Mouse (Mus musculus) kidney, embryonic 16.5 days (tissue): ENCODE results near the gene Pcsk6. TPM values are rescaled to one million over a fixed set of nuclear protein-coding genes. Genes with fewer than 3 reads are reported as not detected.

Experiments
- ATAC-seq: fragments of 200-750 bp; cut with Nextera tagmentation; 2 replicates; pipeline ENCODE4 v1.8.0; 2017; ENCODE audit warnings: moderate TSS enrichment; ENCODE audit not compliant: low FRiP score, low TSS enrichment
- H3K27ac ChIP-seq: fragments of 300-500 bp; sonication (generic); 2 replicates; pipeline ENCODE4 v1.5.1; 2014; ENCODE audit warnings: low read length
- H3K27me3 ChIP-seq: fragments of 300-500 bp; sonication (generic); 2 replicates; pipeline ENCODE4 v1.6.1; 2014; ENCODE audit warnings: low read length, control low read depth, mixed read lengths; ENCODE audit not compliant: insufficient read depth
- H3K36me3 ChIP-seq: fragments of 300-500 bp; sonication (generic); 2 replicates; pipeline ENCODE4 v1.6.1; 2014; ENCODE audit warnings: low read length, control low read depth, mixed read lengths; ENCODE audit not compliant: insufficient read depth
- H3K4me1 ChIP-seq: fragments of 300-500 bp; sonication (generic); 2 replicates; pipeline ENCODE4 v1.6.1; 2014; ENCODE audit warnings: low read length, control low read depth, mixed read lengths; ENCODE audit not compliant: insufficient read depth
- H3K4me2 ChIP-seq: fragments of 300-500 bp; sonication (generic); replicated peaks from 2 replicates; pipeline ENCODE4 v1.6.1; 2014; ENCODE audit warnings: low read depth, low read length
- H3K4me3 ChIP-seq: fragments of 300-500 bp; sonication (generic); 2 replicates; pipeline ENCODE4 v1.5.1; 2014; ENCODE audit warnings: mild to moderate bottlenecking, low read length
- H3K9ac ChIP-seq: fragments of 300-500 bp; sonication (generic); replicated peaks from 2 replicates; pipeline ENCODE4 v1.6.1; 2014; ENCODE audit warnings: low read length
- H3K9me3 ChIP-seq: fragments of 300-500 bp; sonication (generic); 2 replicates; pipeline ENCODE4 v1.6.1; 2016; ENCODE audit warnings: low read length, control low read depth
- WGBS: fragments of 180-500 bp; shearing (Covaris S2); extraction: QIAGEN DNeasy Blood & Tissue Kit; methylation state at CpG from one replicate; pipeline ENCODE4 v1.1.7; 2014; 5-methylcytosine and 5-hydroxymethylcytosine counted together
- polyA plus RNA-seq: library from polyadenylated mRNA; unstranded; fragments of >200 nt; fragmentation: Nextera tagmentation; extraction: Ambion mirVana; gene quantifications from 2 replicates; pipeline ENCODE4 v1.2.1, GENCODE M21; 2015

The Pcsk6 gene
- polyA plus RNA-seq, 1 experiment from 2014 or later = 1.9 TPM

DNA sequence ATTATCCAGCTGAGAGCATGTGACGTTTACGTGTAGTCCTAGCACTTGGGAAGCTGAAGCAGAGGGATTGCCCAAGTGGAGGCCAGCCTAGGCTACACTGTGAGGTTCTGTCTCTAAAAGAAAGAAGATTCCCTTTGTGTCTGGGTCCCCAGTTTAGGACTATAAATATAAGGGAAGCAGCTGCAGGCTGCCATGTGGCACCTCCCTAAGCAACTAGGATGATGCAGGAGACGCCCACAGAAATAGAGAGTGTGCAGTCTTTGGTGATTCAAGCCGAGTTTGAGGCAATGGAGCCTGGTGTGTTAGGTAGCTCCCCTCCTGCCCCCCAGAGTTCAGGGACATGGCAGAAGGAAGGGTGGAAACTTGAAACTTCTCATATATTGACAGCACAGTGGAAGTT is 226.1 kb downstream of the Pcsk6 start:
- Histone ChIP-seq H3K9ac (no peak overlapping the region), H3K36me3 (peaks cover 83% of the 10 kb centered on the region), H3K4me3 (no peak overlapping the region), H3K27me3 (no peaks in the 10 kb centered on the region), H3K4me1 (0 out of 2 replicates have a peak, but pooled peaks cover 8% of the 10 kb centered on the region), H3K4me2 (no peak overlapping the region), H3K9me3 (no peaks in the 10 kb centered on the region), H3K27ac (no peak overlapping the region)
- 83% methylated on average over 4 of the region's 4 CpGs for WGBS
- ATAC-seq = no peak

DNA sequence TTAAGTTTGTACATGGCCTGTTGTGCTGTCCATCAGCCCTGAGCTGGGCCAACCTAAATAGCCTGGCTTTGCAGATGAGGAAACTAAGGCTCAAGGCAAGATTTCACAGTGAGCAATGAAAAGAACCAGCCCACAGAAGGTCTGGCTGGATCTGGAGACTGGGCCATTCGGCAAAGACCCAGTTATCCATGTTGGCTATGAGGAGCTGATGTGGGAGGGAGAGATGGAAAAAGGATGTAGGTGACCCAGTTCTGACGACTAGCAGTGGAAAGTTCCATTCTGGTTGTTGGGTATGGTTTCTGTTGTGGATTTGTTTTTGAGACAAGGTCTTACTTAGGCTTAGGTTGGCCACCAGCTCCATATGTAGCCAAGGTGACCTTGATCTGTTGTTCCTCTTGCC is 226.5 kb downstream of the Pcsk6 start:
- Histone ChIP-seq H3K36me3 (peaks cover 79% of the 10 kb centered on the region), H3K9ac (no peak overlapping the region), H3K9me3 (no peaks in the 10 kb centered on the region), H3K4me1 (0 out of 2 replicates have a peak, but pooled peaks cover 8% of the 10 kb centered on the region), H3K4me3 (no peak overlapping the region), H3K4me2 (no peak overlapping the region), H3K27ac (no peak overlapping the region), H3K27me3 (no peaks in the 10 kb centered on the region)
- WGBS = 85% methylated on average over 2 of the region's 2 CpGs
- no peak for ATAC-seq

GRCm38 (mm10) chr7:66090676-66091190 is 229.2 kb downstream of the Pcsk6 start:
- ATAC-seq = no peak
- Histone ChIP-seq H3K27me3 (no peaks in the 10 kb centered on the region), H3K9ac (no peak overlapping the region), H3K4me3 (no peak overlapping the region), H3K27ac (no peak overlapping the region), H3K4me1 (no peaks in the 10 kb centered on the region), H3K9me3 (no peaks in the 10 kb centered on the region; the same call in 1 of the 2 replicates), H3K4me2 (no peak overlapping the region), H3K36me3 (peaks cover 56% of the 10 kb centered on the region)
- WGBS = 87% methylated on average over 11 of the region's 11 CpGs

DNA sequence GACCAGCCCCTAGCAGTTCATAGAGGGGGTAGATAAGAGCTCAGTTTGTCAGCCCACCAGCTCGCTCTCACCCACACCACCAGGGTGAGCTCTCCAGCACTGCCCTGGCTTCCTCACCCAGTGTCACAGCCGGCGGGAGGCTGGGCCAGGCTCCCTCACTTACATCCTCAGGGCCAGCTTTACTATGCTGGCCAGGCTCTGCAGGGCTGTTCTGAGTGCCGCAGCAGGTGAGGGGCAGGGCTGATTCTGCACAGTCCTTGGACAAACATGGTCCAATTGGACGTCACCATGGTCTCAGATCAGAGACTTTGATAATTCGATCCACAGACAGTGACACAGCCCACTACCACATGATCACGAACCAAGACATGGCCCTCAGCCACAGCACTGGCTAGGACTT is 230.0 kb downstream of the Pcsk6 start:
- H3K27ac ChIP-seq = no peak overlapping the region
- H3K4me3 ChIP-seq = no peak overlapping the region
- no peaks in the 10 kb centered on the region; the same call in 1 of the 2 replicates for H3K9me3 ChIP-seq
- no peaks in the 10 kb centered on the region for H3K4me1 ChIP-seq
- ATAC-seq = 0 out of 2 replicates have a peak, but pooled peaks have one; percentile 42
- no peaks in the 10 kb centered on the region for H3K27me3 ChIP-seq
- 70% methylated on average over 7 of the region's 7 CpGs for WGBS
- H3K9ac ChIP-seq = no peak overlapping the region
- H3K36me3 ChIP-seq = peaks cover 49% of the 10 kb centered on the region
- H3K4me2 ChIP-seq = no peak overlapping the region

GRCm38 (mm10) chr7:66092656-66093055 is 231.1 kb downstream of the Pcsk6 start:
- H3K4me2 ChIP-seq = no peak overlapping the region
- ATAC-seq = no peak
- H3K9me3 ChIP-seq = no peaks in the 10 kb centered on the region; the same call in 1 of the 2 replicates
- no peak overlapping the region for H3K27ac ChIP-seq
- WGBS = 89% methylated on average over 8 of the region's 8 CpGs
- H3K9ac ChIP-seq = no peak overlapping the region
- no peaks in the 10 kb centered on the region for H3K27me3 ChIP-seq
- no peak overlapping the region for H3K4me3 ChIP-seq
- no peaks in the 10 kb centered on the region for H3K4me1 ChIP-seq
- peaks cover 38% of the 10 kb centered on the region for H3K36me3 ChIP-seq

DNA sequence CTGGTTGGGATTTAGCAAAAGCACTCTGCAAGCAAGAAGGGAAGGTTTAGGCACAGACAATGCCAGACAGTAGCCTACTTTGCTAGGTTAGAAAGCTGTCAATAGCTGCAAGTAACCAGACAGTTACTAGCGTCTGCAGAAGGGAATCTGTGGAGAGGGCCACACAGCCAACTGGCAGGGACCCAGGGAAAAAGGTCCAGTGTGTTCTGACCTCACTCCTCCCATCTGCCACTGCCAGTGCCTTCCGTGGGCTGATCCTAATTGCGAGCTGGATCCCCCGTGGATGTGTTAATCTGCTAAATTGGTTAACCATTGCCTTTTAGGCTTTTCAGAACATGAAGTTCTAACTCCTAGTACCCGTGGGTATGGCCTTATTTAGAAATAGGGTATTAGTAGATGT is 232.6 kb downstream of the Pcsk6 start:
- no peak overlapping the region for H3K27ac ChIP-seq
- peaks cover 24% of the 10 kb centered on the region for H3K36me3 ChIP-seq
- H3K4me1 ChIP-seq = no peaks in the 10 kb centered on the region
- WGBS = 75% methylated on average over 5 of the region's 5 CpGs
- H3K27me3 ChIP-seq = no peaks in the 10 kb centered on the region
- H3K4me2 ChIP-seq = no peak overlapping the region
- no peak overlapping the region for H3K4me3 ChIP-seq
- H3K9me3 ChIP-seq = no peaks in the 10 kb centered on the region; the same call in 1 of the 2 replicates
- no peak for ATAC-seq
- H3K9ac ChIP-seq = no peak overlapping the region

GRCm38 (mm10) chr7:66098803-66099202 is 237.3 kb downstream of the Pcsk6 start:
- H3K27ac ChIP-seq = no peak overlapping the region
- H3K27me3 ChIP-seq = no peaks in the 10 kb centered on the region
- H3K9ac ChIP-seq = no peak overlapping the region
- 82% methylated on average over 7 of the region's 7 CpGs for WGBS
- H3K4me1 ChIP-seq = no peaks in the 10 kb centered on the region
- no peak for ATAC-seq
- H3K36me3 ChIP-seq = no peaks in the 10 kb centered on the region
- H3K4me3 ChIP-seq = no peak overlapping the region
- no peaks in the 10 kb centered on the region; the same call in 1 of the 2 replicates for H3K9me3 ChIP-seq
- no peak overlapping the region for H3K4me2 ChIP-seq

Other genes starting within 250 kb of the Pcsk6 start
- gene Tarsl2, start 216.8 kb upstream of the Pcsk6 start, polyA plus RNA-seq = 9.8 and 11.0 TPM in 2 replicates
- gene Tm2d3, start 170.6 kb upstream of the Pcsk6 start, polyA plus RNA-seq = 103 and 107 TPM in 2 replicates
- gene Gm45213, start 181.9 kb downstream of the Pcsk6 start, polyA plus RNA-seq = not detected in 2 replicates
- gene Snrpa1, start 197.3 kb downstream of the Pcsk6 start, polyA plus RNA-seq = 159 and 167 TPM in 2 replicates
- gene Selenos, start 217.9 kb downstream of the Pcsk6 start, polyA plus RNA-seq = 111 and 125 TPM in 2 replicates
- 13.4 and 13.9 TPM in 2 replicates for gene Chsy1, start 247.8 kb downstream of the Pcsk6 start, polyA plus RNA-seq